Mouse (Mus musculus) bone marrow macrophage, adult 2 months (primary cell): ENCODE measurements around the gene Cox14. TPM values are rescaled to one million over a fixed set of nuclear protein-coding genes. Genes with fewer than 3 reads are reported as not detected.
"Not testable (repeated sequence)": the region's sequence is repeated elsewhere in the genome, so short reads cannot be mapped to it uniquely, and the experiment has no call there.

Experiments
- H3K27ac ChIP-seq: 2 replicates; pipeline ENCODE4 v1.5.1; 2012; ENCODE audit warnings: low read depth, low read length; ENCODE audit not compliant: insufficient read depth
- H3K4me1 ChIP-seq: 2 replicates; pipeline ENCODE4 v1.6.1; 2012; ENCODE audit warnings: low read length; ENCODE audit not compliant: control insufficient read depth, insufficient read depth
- H3K4me3 ChIP-seq: 2 replicates; pipeline ENCODE4 v1.5.1; 2012; ENCODE audit warnings: mild to moderate bottlenecking, low read length, moderate library complexity; ENCODE audit not compliant: insufficient read depth
- CTCF ChIP-seq: IDR thresholded peaks from 2 replicates; pipeline ENCODE4 v1.5.1; 2012; ENCODE audit warnings: low read depth, mild to moderate bottlenecking, low read length, moderate library complexity
- POLR2A ChIP-seq: IDR thresholded peaks from 2 replicates; pipeline ENCODE4 v1.6.1; 2012; ENCODE audit warnings: mild to moderate bottlenecking, low read depth, low read length, borderline replicate concordance
- polyA plus RNA-seq: library from polyadenylated mRNA; stranded (reverse); fragments of >200 nt; gene quantifications from 2 replicates; pipeline ENCODE4 v1.2.4, GENCODE M21; 2012; ENCODE audit not compliant: missing spikeins, insufficient read depth, insufficient read length

Gene Cox14
- polyA plus RNA-seq, 1 experiment = 62.3 TPM

DNA sequence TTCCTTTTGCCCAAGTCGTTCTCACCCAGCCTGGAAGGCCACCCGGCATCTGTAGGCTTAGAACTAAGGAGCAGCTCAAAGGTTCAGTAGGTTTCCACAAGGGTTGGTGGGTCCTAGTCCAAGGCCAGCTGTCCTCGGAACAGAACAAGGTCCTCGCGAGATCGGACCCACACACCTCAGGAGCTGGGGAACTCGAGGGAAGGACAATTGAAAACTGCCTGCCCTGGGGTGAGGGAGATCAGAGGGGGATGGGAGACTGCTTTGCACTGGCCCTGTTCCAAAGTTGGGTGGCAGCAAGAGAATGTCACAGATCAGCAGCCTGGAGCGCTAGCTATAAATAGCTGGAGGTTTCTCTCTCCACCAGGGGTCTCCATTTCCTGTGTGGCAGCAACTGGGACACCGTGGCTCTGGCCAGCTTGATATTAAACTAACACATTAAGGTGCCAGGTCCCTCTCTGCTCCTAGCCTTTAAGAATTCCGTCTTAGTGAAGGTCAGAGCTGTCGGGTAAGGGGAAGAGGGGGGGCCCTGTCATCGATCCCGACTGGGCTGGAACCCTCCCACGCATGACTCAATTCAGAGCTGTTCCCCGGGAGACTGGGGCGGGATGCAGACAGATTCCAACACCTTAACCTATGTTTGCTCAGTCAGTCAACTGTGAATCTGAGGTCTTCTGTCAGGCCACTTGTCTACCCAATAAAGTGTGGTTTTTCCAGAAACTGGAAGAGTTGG lies 961 bp upstream of the Cox14 start:
- Histone ChIP-seq H3K27ac (peak overlapping the region; percentile 95), H3K4me3 (peak overlapping the region; percentile 52), H3K4me1 (peaks cover 20% of the 10 kb centered on the region)
- no peak for TF ChIP-seq POLR2A
- peak; percentile 22; the same call in 1 of the 2 replicates for TF ChIP-seq CTCF

DNA sequence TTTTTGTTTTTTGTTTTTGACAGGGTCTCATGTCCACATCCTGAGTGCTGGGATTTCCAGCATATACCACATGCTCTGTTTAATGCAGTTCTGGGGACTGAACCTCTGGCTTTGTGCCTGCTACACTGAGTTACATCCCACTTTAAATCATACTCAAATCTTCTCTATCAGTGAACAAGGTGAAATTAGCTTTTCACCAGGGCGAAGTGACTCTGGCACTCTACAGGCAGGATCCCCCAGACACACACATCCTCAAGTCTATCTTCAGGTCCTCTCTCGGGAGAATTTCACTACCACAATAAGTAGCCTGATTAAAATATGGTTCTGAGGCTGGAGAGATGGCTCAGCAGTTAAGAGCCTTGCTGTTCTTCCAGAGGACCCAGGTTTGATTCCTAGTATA lies 1.1 kb downstream of the Cox14 start:
- TF ChIP-seq POLR2A (no peak), CTCF (no peak)
- peak overlapping the region; percentile 99 for H3K4me3 ChIP-seq
- peaks cover 20% of the 10 kb centered on the region for H3K4me1 ChIP-seq
- H3K27ac ChIP-seq = no peak overlapping the region

DNA sequence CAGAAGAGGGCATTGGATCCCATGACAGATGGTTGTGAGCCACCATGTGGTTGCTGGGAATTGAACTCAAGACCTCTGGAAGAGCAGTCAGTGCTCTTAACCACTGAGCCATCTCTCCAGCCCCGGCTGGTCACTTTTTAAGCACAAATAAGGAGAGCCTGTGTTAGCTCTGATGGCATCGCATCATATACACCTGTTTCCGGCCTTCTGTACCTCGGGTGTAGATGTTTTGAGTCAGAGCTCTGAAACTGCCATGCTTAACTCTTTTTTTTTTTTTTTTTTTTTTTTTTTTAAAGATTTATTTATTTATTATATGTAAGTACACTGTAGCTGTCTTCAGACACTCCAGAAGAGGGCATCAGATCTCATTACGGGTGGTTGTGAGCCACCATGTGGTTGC lies 1.6 kb downstream of the Cox14 start:
- not testable (repeated sequence) for H3K27ac ChIP-seq, H3K4me3 ChIP-seq
- H3K4me1 ChIP-seq = peaks cover 17% of the 10 kb centered on the region

DNA sequence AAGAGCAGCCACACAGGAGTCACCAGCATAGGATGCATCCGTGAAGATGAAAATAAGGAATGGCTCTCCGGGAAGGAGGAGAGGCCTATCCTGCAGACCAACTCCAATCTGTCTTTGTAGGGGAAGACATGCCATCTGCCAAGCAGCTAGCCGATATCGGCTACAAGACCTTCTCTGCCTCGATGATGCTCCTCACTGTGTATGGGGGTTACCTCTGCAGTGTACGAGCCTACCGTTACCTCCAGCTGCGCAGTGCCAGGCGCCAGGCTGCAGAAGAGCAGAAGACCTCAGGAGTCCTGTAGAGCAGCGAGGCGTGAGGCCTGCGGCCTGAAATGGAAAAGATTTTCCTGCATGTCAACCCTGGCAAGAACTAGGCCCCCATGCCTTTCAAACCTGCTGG lies 2.1 kb downstream of the Cox14 start:
- H3K4me3 ChIP-seq = no peak overlapping the region
- no peak overlapping the region for H3K27ac ChIP-seq

DNA sequence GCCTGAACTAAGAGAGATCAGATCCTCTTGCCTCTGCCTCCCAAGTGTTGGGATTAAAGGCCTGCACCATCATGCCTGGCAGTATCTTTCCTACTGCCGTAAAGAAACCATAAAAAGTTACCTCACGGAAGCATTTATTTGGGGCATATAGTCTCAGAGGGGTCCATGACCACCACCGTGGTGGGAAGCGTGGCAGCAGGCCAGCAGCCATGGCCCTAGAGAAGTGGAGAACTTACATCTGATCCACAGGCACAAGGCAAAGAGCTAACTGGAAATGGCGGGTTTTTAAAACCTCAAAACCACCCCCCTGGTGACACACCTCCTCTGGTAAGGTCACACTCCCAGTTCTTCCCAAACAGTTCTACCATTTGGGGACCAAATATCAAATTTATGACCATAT lies 2.8 kb downstream of the Cox14 start:
- TF ChIP-seq POLR2A = no peak
- TF ChIP-seq CTCF = no peak
- no peak overlapping the region for H3K4me3 ChIP-seq

More for the DNA sequence above, 2.1 kb downstream of the Cox14 start:
- TF ChIP-seq POLR2A = no peak
- TF ChIP-seq CTCF = no peak
- peaks cover 13% of the 10 kb centered on the region for H3K4me1 ChIP-seq

DNA sequence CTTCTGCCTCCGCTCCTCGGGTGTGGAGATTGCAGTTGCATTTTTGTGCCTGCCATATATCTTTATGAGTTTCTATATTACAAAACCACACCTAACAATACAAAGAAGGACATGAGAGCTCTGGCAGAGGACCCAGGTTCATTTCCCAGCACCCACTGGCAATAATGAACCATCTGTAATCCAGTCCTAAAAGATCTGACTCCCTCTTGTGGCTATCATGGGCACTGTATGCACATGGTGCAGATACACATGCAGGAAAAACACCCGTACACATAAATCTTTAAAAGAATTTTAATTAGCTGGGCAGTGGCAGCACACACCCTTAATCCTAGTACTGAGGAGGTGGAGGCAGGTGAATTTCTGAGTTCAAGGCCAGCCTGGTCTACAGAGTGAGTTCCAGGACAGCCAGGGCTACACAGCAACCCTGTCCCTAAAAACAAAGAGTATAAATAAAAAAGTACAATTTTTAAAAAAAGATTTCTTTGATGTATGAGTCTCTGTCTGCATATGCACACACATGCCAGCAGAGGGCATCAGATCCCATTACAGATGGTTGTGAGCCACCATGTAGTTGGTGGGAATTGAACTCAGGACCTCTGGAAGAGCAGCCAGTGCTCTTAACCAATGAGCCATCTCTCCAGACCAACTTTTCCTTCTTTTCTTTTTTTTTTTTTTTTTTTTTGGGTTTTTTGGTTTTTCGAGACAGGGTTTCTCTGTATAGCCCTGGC lies 3.8 kb downstream of the Cox14 start:
- H3K4me3 ChIP-seq = no peak overlapping the region
- no peak overlapping the region for H3K27ac ChIP-seq
- 0 out of 2 replicates have a peak, but pooled peaks cover 3% of the 10 kb centered on the region for H3K4me1 ChIP-seq
- TF ChIP-seq POLR2A = no peak
- peak; percentile 29; the same call in 1 of the 2 replicates for TF ChIP-seq CTCF

More for the DNA sequence above, 2.8 kb downstream of the Cox14 start:
- H3K27ac ChIP-seq = no peak overlapping the region
- peaks cover 6% of the 10 kb centered on the region for H3K4me1 ChIP-seq

DNA sequence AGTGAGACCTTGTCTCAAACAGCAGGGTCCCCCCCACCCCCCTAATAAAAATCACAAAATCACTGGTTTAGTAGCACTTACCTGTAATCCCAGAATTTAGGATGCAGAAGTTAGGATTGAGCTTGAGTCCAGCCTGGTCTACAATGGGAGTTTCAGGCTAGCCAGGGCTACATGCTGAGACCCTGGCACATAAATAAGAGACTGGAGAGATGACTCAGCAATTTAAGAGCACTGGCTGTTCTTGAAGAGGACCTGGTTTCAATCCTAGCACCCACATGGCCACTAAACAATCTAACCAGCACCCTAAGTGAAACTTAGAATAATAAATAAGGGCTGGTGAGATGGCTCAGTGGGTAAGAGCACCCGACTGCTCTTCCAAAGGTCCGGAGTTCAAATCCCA lies 5.7 kb downstream of the Cox14 start:
- Histone ChIP-seq H3K4me3 (no peak overlapping the region), H3K4me1 (0 out of 2 replicates have a peak, but pooled peaks cover 3% of the 10 kb centered on the region), H3K27ac (no peak overlapping the region)
- no peak for TF ChIP-seq POLR2A
- no peak for TF ChIP-seq CTCF

DNA sequence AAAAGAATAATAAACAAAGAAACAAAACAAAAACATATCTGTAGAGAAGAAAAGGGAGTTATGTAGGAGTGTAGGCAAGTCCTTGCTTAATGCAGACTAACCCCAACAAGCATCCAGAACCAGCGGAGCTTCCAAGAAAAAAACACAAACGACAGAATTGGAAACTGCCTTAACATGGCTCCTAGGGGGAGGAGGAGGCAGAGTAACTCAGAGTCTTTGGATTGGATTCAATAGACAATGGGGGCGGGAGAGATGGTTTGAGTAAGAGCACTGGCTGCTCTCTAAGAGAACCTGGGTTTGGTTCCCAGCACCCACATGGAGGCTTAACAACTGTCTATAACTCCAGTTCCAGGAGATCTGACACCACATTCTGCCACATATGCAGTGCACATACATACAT lies 6.3 kb downstream of the Cox14 start:
- TF ChIP-seq POLR2A (no peak), CTCF (no peak)
- H3K4me1 ChIP-seq = 0 out of 2 replicates have a peak, but pooled peaks cover under 1% of the 10 kb centered on the region
- no peak overlapping the region for H3K4me3 ChIP-seq
- no peak overlapping the region for H3K27ac ChIP-seq

DNA sequence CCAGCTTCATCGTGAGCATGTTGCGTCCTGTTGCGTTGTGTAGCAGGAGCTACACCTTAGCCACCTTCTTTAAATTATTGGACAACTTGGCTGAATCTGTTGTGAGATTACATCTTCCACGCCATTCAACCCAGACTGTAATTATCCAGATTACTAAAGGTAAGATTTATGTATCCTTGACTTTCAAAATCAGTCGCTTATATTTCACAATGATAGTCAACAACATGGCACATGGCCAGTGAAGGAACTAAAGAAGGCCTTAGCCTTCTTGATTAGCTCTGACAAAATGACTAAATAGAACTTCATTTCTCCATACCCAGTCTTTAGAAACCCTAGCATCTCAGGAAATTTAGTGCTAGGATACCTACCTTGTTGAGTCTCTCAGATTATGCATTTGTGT lies 7.8 kb downstream of the Cox14 start:
- no peaks in the 10 kb centered on the region for H3K4me1 ChIP-seq
- H3K4me3 ChIP-seq = no peak overlapping the region
- no peak overlapping the region for H3K27ac ChIP-seq
- no peak for TF ChIP-seq POLR2A
- no peak for TF ChIP-seq CTCF

DNA sequence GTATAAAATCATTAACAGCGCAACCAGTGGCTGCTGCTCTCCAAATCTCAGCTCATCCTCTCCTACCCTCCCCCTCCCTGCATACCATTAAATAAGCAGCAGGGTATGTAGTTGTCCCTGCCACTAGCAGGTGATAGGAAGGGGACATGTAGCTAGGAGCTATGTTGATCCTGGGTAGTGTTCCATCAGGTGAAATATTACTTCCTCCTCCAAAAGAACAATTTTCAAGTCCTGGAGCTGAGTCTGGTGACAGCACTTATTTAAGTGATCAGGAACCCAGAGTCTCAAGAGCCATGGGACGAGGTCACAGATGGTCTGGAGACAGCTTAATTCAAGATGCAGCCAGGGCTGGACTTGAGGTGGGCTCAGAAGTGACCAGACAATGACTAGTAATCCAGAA lies 10.2 kb downstream of the Cox14 start:
- Histone ChIP-seq H3K4me3 (no peak overlapping the region), H3K27ac (no peak overlapping the region), H3K4me1 (no peaks in the 10 kb centered on the region)
- TF ChIP-seq POLR2A = no peak
- TF ChIP-seq CTCF = no peak
